Mouse (Mus musculus): ENCODE measurements around the gene Abcc4. TPM values are rescaled to one million over a fixed set of nuclear protein-coding genes. Genes with fewer than 3 reads are reported as not detected.

The Abcc4 gene
- total RNA-seq (2014; rRNA removed) (3.0 and 5.2 TPM in 2 replicates), polyA plus RNA-seq (2012; rRNA removed) (0.89 and 1.5 TPM in 2 replicates)

DNA sequence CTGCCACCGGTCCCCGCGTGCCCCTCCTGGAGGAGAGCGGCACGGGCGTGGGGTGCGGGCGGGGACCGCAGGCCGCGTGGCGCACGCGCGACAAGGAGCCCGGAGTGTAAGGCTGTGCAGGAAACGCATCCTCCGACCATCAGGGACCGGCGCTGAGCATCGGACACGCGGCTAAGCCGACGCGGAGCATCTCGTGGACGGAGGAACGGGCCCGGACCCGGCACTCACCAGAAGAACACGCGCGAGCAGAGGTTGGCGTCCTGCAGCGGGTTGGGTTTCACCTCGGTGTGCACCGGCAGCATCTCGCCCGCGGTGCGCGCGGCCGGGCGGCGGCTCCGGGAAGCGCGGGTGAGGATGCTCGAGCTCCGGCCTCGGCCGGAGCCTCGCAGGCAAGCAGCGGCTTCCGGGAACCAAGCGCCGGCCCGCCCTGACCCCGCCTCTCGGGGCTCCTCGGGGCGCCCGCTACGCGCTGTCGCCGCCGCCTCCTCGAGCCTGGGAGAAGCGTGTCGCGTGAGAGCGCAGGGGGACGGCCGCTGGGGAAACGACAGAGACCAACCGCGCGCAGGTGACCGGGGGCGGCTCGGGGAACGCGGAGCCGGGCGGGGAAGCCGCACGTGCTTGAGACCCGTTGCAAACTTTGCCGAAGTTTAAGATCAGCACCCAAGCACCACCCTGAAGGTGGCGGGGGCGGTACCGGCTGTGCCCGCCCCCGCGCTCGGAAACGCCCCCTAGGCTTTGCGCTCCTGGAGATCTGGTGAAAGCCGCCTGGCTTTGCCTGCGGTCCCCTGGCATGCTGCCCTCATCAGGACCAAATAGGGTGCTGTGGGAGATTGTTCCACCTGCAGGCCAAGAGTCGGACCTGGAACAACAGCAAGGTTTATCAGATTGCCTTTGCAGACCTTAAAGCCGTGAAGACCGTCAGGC is at the start of gene Abcc4:
Gene Abcc4 (minus strand): TSS at position 412 of the 924 bp plus-strand sequence.
- Histone ChIP-seq H3K4me1 (ENCODE audit: control insufficient read depth, insufficient read depth, low read length) (peaks cover 9% of the 10 kb centered on the region), H3K36me3 (ENCODE audit: control insufficient read depth, insufficient read depth, low read length) (no peaks in the 10 kb centered on the region), H3K27ac (replicated peaks; ENCODE audit: insufficient read depth, low read depth, low read length) (no peak within 1 kb of the TSS), H3K79me2 (ENCODE audit: control insufficient read depth, insufficient read depth, low read length) (no peaks in the 10 kb centered on the region), H3K27me3 (ENCODE audit: control insufficient read depth, insufficient read depth, low read length) (no peaks in the 10 kb centered on the region), H3K4me3 (ENCODE audit: insufficient read depth, low read depth, low read length) (peak within 1 kb of the TSS; percentile 74), H3K9ac (ENCODE audit: low read depth, low read length) (peak within 1 kb of the TSS; percentile 75)
- DNase-seq (ENCODE audit: extremely low read depth, low read depth, low spot score), result peak; percentile 78
- TF ChIP-seq CTCF (IDR thresholded peaks at IDR 0.05; ENCODE audit: low read depth, low read length) (0 out of 2 replicates have a peak, but pooled peaks have one; percentile 4), POLR2A (IDR thresholded peaks at IDR 0.05; ENCODE audit: extremely low read depth, insufficient read depth, low read length) (no peak)
- WGBS, result 1% methylated on average over 106 of the region's 106 CpGs

DNA sequence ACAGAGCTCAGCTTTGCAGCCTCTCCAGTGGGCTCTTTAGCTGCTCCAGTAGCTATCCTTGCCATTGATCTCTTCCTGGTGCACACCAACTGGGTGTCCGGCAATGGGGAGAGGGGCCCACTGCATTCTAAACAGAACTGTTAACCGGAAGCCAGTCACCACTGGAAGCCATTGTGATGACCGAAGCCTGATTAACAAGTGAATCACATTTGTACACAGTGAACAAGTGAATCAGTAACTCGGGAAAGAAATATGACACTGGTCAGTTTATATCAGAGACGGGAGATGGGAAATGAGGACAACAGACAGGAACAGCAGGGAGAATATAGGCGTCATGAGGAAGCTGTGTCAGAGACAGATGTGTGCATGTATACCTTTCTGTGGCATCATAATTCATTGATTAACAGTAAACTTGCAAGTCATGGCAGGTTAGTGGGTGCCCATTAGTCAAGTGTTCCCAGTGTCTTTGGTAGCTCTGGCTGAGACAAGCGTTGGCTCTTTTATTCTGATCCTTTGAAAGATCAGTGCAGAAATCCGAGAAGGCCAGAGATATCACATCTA is 45.3 kb upstream of the Abcc4 start:
- no peaks in the 10 kb centered on the region for H3K79me2 ChIP-seq (ENCODE audit: control insufficient read depth, insufficient read depth, low read length)
- DNase-seq (ENCODE audit: extremely low read depth, low read depth, low spot score), result no peak
- no peak overlapping the region for H3K4me3 ChIP-seq (ENCODE audit: insufficient read depth, low read depth, low read length)
- WGBS, result 78% methylated on average over 8 of the region's 8 CpGs
- TF ChIP-seq POLR2A (IDR thresholded peaks at IDR 0.05; ENCODE audit: extremely low read depth, insufficient read depth, low read length), result no peak
- TF ChIP-seq CTCF (IDR thresholded peaks at IDR 0.05; ENCODE audit: low read depth, low read length), result no peak
- no peaks in the 10 kb centered on the region for H3K36me3 ChIP-seq (ENCODE audit: control insufficient read depth, insufficient read depth, low read length)
- H3K27me3 ChIP-seq (ENCODE audit: control insufficient read depth, insufficient read depth, low read length), result peaks cover 11% of the 10 kb centered on the region
- no peaks in the 10 kb centered on the region for H3K4me1 ChIP-seq (ENCODE audit: control insufficient read depth, insufficient read depth, low read length)
- H3K9ac ChIP-seq (ENCODE audit: low read depth, low read length), result no peak overlapping the region
- no peak overlapping the region for H3K27ac ChIP-seq (replicated peaks; ENCODE audit: insufficient read depth, low read depth, low read length)

DNA sequence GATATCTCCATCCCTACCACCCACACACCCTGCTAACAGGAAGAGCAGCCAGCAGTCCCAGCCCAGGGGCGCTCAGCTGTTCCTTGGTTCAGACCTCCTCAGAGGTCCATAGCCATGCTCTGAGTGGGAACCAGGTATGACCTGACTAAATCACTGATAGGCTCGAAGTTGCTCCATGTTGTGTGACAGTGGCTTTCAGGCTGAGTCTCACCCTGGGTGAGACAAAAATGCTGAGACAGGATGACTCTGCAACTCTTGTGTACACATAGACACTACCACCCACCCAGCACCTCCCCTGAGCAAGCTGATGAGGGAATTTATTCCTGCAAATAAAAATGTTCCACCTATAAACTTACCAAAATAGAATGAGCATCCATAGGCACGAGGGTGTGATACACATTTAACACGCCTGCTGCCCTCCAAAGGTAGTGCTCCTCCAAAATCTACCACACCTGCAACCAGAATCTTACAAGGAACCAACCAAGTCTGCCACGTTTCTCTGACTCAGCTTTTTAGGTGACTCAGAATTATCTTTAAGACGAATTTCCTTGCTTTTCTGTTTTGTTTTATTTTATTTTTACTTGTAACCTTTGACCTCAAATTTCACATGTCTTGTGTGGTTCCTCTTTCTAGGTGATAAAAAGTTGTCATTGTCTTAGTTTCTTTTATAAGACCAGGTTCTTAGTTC is 44.6 kb upstream of the Abcc4 start:
- DNase-seq (ENCODE audit: extremely low read depth, low read depth, low spot score), result no peak
- Histone ChIP-seq H3K4me3 (ENCODE audit: insufficient read depth, low read depth, low read length) (no peak overlapping the region), H3K27ac (replicated peaks; ENCODE audit: insufficient read depth, low read depth, low read length) (no peak overlapping the region), H3K9ac (ENCODE audit: low read depth, low read length) (no peak overlapping the region), H3K36me3 (ENCODE audit: control insufficient read depth, insufficient read depth, low read length) (no peaks in the 10 kb centered on the region), H3K79me2 (ENCODE audit: control insufficient read depth, insufficient read depth, low read length) (no peaks in the 10 kb centered on the region), H3K27me3 (ENCODE audit: control insufficient read depth, insufficient read depth, low read length) (peaks cover 4% of the 10 kb centered on the region), H3K4me1 (ENCODE audit: control insufficient read depth, insufficient read depth, low read length) (no peaks in the 10 kb centered on the region)
- TF ChIP-seq CTCF (IDR thresholded peaks at IDR 0.05; ENCODE audit: low read depth, low read length) (no peak), POLR2A (IDR thresholded peaks at IDR 0.05; ENCODE audit: extremely low read depth, insufficient read depth, low read length) (no peak)
- 82% methylated on average over 6 of the region's 6 CpGs for WGBS

DNA sequence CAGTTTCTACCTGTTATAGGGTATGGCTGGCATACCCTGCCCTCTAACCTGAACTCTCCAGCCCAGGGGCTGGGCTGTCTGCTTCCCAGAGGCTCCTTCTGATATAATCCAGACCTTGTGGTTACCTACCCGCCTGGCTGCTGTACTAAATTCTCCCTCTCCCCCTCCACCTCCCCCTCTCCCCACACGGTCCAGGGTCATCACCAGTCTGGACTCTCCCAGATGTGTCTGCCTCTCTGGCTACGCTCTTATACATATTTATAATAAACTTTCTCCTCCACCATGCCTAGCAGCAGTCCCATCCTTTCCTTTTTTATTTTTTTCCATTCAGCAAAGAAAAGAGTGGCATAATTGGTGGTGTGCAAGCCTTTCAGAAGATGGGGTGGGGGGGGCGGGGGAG is 43.7 kb upstream of the Abcc4 start:
- H3K79me2 ChIP-seq (ENCODE audit: control insufficient read depth, insufficient read depth, low read length), result no peaks in the 10 kb centered on the region
- peaks cover 4% of the 10 kb centered on the region for H3K27me3 ChIP-seq (ENCODE audit: control insufficient read depth, insufficient read depth, low read length)
- H3K36me3 ChIP-seq (ENCODE audit: control insufficient read depth, insufficient read depth, low read length), result no peaks in the 10 kb centered on the region
- WGBS, result 73% methylated on average over 4 of the region's 4 CpGs
- DNase-seq (ENCODE audit: extremely low read depth, low read depth, low spot score), result no peak
- H3K27ac ChIP-seq (replicated peaks; ENCODE audit: insufficient read depth, low read depth, low read length), result no peak overlapping the region
- no peak overlapping the region for H3K4me3 ChIP-seq (ENCODE audit: insufficient read depth, low read depth, low read length)
- no peak overlapping the region for H3K9ac ChIP-seq (ENCODE audit: low read depth, low read length)
- H3K4me1 ChIP-seq (ENCODE audit: control insufficient read depth, insufficient read depth, low read length), result no peaks in the 10 kb centered on the region
- TF ChIP-seq POLR2A (IDR thresholded peaks at IDR 0.05; ENCODE audit: extremely low read depth, insufficient read depth, low read length) (no peak), CTCF (IDR thresholded peaks at IDR 0.05; ENCODE audit: low read depth, low read length) (no peak)

DNA sequence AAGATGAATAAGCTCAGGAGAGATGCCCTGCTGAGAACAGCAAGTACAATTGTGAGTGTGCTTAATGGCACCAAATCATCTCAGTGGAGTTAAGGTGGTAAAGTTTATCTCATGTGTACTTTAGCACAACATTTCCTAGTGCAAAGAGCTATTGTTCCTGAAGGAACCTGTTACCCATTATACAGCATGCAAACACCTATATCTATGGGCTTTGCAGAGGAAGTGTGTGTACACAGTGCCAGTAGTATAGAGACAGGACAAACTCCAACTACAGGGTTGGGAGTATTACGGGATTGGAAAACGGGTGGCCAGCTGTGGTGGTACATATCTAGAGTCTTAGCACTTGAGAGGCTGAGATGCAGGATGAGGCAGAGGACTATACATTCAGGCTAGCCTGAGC is 43.0 kb upstream of the Abcc4 start:
- Histone ChIP-seq H3K27me3 (ENCODE audit: control insufficient read depth, insufficient read depth, low read length) (peaks cover 4% of the 10 kb centered on the region), H3K79me2 (ENCODE audit: control insufficient read depth, insufficient read depth, low read length) (no peaks in the 10 kb centered on the region), H3K27ac (replicated peaks; ENCODE audit: insufficient read depth, low read depth, low read length) (no peak overlapping the region), H3K36me3 (ENCODE audit: control insufficient read depth, insufficient read depth, low read length) (no peaks in the 10 kb centered on the region), H3K9ac (ENCODE audit: low read depth, low read length) (no peak overlapping the region), H3K4me3 (ENCODE audit: insufficient read depth, low read depth, low read length) (no peak overlapping the region), H3K4me1 (ENCODE audit: control insufficient read depth, insufficient read depth, low read length) (no peaks in the 10 kb centered on the region)
- 56% methylated on average over 2 of the region's 2 CpGs for WGBS
- no peak for DNase-seq (ENCODE audit: extremely low read depth, low read depth, low spot score)
- TF ChIP-seq CTCF (IDR thresholded peaks at IDR 0.05; ENCODE audit: low read depth, low read length) (no peak), POLR2A (IDR thresholded peaks at IDR 0.05; ENCODE audit: extremely low read depth, insufficient read depth, low read length) (no peak)

All from liver, adult 2 months (tissue).